Mouse (Mus musculus): ENCODE data around the gene Fgfr2. TPM values are rescaled to one million over a fixed set of nuclear protein-coding genes. Genes with fewer than 3 reads are reported as not detected.

Fgfr2 gene
- total RNA-seq, 2 experiments from 2014 or later: 44.0 to 52.8 TPM

DNA sequence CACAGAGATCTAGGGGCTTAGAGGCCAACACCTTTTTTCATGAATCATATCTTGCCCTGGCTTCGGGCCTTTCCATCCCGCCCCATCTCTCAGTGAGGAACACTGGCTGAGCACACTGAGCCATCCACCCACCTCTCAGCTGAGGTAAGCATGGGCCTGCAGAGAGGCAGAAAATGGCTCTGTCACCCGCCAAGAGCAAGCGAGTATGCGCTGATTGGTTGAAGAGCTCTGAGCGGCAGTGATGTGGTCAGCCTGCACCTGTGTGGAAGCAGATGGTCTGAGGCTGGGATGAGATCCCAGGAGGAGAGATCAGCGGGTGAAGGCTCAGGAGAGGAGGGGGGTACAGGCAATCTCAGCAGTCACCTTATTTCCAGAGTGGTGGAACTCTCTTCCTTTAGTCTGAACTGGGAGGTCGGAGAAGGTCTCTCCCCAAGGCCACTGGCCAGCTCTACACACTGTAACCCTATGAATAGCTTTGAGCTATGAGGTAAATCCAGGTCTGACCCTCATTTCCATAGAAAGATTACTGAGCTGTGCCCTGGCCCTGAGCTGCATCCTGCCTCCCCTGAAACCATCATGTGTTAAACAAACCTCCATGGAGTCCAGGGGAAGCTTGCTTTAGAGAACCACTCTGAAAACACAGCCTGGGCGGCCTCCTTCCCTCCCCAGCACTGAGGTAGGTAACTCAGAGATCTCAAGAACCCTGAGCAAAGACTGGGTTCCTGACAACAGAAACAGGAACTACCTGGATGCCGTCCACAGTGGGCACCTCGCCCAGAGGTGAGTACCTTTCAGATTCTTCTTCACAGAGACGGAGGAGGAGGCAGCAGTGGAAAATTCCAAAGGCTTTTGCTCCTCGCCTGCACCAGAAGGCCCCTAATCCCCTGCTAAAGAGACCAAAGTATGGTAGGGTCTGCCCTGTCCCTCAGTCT is 316.0 kb downstream of the Fgfr2 start:
- DNase-seq (ENCODE audit: low spot score in 2 of 2): peak; percentile 60 to 72

GRCm38 (mm10) chr7:132806286-132806685 is 316.9 kb downstream of the Fgfr2 start:
- no peak for DNase-seq (ENCODE audit: low spot score in 2 of 2)

- no peak for DNase-seq (ENCODE audit: low spot score in 2 of 2)
Measured at GRCm38 (mm10) chr7:132804951-132805350, 318.2 kb downstream of the Fgfr2 start.

DNA sequence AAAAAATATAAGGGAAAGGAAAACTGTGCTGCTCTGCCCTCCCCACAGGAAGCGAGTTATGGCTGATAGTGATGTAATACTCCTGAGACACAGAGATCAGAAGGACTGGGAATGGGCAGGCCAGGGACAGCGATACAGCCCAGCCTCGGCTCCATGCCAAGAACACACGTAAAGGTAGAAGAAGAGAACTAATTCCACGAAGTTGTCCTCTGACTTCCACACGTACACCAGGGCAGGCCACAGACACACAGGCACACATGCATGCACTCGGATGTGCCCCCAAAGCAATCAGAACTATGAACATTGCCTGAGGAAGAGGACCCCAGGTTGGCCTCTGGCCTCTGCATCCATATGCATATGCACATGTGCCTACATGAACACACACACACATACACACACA is 318.7 kb downstream of the Fgfr2 start:
- no peak for DNase-seq (ENCODE audit: low spot score in 2 of 2)

DNA sequence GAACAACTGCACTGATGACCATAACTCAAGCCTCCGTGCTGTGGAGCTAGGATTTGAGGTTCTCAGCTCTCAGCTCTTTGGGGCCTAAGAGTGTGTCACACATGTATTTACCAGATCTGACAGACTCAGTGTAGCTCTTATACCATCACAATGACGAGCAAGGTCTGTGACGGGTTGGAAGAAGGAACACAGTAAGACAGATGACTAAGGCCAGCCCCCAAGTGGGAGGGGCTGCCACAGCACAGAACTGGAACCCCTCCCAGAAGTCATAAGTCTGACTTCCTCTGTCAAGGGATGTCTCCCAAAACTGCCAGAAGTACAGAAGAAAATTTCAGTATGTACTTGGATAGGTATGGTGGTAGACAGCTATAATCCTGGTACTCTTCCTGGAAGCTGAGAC is 319.2 kb downstream of the Fgfr2 start:
- DNase-seq (ENCODE audit: low spot score in 2 of 2): no peak

- DNase-seq (ENCODE audit: low spot score in 2 of 2): no peak
Measured at GRCm38 (mm10) chr7:132803336-132803735, 319.8 kb downstream of the Fgfr2 start.

GRCm38 (mm10) chr7:132802691-132803090 is 320.5 kb downstream of the Fgfr2 start:
- no peak for DNase-seq (ENCODE audit: low spot score in 2 of 2)

- DNase-seq (ENCODE audit: low spot score in 2 of 2): no peak
Measured at GRCm38 (mm10) chr7:132802066-132802465, 321.1 kb downstream of the Fgfr2 start.

DNA sequence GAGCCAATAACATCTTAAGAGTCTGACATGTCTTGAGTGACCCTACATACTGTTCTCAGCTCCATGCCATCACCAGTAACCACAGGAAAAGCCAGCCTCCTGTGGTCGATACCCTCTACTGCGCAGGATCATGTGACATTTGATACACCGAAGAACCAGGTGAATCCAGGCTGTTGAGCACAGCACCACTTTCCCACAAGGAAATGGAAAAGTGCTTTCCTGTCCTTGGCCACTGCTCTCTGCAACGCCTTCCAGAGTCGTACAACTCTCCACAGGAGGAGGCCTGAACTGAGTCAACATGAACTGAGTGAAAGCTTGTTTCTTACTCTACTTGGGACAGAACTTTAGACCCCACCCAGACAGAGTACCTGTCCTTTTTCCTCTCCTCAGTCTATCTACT is 321.6 kb downstream of the Fgfr2 start:
- no peak for DNase-seq (ENCODE audit: low spot score in 2 of 2)

- DNase-seq (ENCODE audit: low spot score in 2 of 2): no peak
Measured at GRCm38 (mm10) chr7:132800868-132801267, 322.3 kb downstream of the Fgfr2 start.

DNA sequence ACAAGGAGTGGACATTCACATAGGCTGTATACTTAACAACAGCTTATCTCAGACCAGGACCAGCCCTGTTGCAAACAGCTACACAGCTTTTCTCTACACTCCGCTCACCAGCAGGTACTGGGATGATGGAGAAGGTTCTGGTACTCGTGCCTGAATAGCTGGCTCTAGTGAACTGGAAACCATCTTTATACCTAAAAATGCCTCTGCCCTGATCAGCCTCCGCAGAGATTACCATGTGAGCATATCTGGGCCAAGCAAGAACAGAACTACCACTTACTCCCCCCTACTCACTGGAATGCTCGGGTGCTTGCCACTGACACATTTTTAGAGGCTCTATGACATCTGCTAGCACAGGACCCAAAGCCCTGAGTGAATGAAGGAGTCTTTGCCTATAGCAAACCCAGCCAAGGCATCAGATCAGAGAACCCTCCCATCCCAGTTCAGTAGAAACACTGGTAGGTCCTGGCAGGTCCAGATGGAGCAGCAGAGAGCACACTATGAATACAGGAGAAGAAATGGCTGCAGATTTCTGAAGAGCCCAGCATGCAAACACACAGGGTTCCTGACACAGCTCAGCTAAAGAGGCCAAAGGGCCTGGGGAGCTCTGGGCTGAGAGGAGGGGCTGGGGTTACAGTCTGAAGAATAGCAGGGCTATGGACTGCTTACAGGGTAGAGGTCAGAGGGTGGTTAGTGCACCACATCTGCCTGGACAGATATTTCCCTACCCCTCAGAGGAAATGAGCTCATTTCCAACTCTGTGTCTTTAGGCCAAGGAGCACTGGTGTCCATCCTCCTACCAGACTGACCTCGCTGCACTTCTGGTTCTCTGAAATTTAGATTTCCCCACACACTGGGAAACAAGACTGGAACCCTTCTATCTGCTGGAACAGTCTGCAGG is 323.8 kb downstream of the Fgfr2 start:
- DNase-seq (ENCODE audit: low spot score in 2 of 2): no peak

GRCm38 (mm10) chr7:132795141-132795540 is 328.0 kb downstream of the Fgfr2 start:
- DNase-seq (ENCODE audit: low spot score in 2 of 2): no peak

DNA sequence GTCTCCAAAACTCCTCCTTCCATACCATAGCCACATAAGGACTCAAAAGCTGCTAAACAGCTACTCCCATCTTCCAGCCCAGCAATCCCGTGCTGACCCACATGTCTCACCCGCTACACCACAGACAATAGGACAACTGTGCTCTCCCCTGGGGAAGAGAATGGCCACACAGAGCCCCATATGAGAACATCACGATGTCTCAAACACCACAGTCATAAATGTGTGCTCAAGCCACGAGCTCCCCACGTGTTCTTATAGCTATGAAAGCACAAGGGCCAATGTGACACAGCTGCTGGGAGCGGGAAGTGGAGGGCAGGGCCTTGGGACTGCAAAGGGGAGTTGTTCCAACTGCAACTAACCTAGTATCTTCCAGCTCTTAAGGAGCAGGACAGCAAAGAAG is 329.7 kb downstream of the Fgfr2 start:
- no peak for DNase-seq (ENCODE audit: low spot score in 2 of 2)

GRCm38 (mm10) chr7:132790447-132791219 is 332.5 kb downstream of the Fgfr2 start:
- DNase-seq (ENCODE audit: low spot score in 2 of 2): no peak

- peak; percentile 86 to 91 for DNase-seq (ENCODE audit: low spot score in 2 of 2)
Measured at GRCm38 (mm10) chr7:132788826-132789225, 334.3 kb downstream of the Fgfr2 start.

DNA sequence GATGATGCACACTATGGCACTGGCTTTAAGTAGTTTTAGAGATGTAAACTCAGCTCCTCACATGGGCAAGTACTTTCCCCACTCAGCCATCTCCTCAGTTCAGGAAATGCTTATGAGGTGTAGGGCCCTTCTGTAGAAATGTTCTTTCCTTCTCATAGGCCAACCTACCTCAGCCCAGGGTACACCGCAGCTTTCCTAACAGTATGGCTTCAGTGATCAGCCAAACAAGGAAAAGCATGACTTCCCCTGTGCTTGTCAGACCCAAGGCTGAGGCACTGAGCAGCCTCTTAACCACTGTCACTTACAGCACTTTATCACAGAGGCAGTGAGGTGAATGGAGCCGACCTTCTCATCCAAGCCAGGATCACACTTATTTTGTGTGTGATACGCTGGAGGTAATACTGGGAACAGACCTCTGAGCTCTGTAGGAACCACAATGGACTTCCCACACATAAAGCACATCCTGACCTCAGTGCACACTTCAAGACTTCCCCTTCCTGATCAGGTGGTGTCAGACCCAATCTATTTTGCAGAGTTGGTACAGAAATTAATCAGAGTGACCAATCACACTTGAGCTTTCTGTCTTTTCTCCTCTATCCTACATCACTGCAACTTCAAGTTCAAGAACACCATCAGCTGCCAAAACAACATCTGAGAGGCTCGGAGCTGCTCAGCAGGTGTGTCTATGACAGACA is 335.5 kb downstream of the Fgfr2 start:
- DNase-seq (ENCODE audit: low spot score in 2 of 2): no peak

- DNase-seq (ENCODE audit: low spot score in 2 of 2): no peak
Measured at GRCm38 (mm10) chr7:132787022-132787421, 336.1 kb downstream of the Fgfr2 start.

DNA sequence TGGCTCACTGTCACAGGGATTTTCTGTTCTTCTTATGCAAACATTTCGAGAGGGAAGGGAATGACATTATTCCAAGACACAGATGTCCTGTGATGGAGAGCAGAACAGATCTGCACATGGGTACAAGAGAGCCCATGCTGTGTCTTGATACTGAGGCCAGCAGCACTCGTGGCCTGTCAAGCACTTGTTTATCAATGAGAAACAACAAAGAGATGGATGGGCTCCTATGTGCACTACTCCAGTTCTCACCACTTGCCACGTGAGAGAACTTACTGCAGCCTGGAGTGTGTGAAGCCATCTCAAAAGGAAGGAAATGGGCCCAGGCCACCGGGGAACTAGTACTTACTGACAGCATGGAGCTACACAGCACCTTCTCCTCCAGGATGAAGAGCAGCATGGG is 336.6 kb downstream of the Fgfr2 start:
- DNase-seq (ENCODE audit: low spot score in 2 of 2): no peak

GRCm38 (mm10) chr7:132786011-132786410 is 337.1 kb downstream of the Fgfr2 start:
- no peak for DNase-seq (ENCODE audit: low spot score in 2 of 2)

DNA sequence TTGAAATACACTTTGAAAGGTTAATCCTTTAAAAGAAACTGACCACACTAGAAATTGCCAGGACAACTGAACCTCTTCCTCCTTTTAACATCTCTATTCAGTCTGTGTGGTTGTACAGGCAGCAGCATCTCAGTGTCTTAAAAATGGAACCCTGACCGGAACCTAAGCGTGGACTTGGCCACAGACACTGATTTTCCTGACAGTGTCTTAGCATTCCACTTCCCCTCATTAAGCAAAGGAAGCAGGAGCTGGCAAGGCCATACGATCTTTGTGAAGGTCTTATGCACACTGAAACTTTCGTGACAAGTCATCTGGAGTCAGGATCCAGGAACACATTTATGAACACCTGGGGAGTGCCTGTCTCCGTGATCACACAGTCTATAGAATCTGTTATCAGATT is 339.0 kb downstream of the Fgfr2 start:
- DNase-seq (ENCODE audit: low spot score in 2 of 2): no peak

DNA sequence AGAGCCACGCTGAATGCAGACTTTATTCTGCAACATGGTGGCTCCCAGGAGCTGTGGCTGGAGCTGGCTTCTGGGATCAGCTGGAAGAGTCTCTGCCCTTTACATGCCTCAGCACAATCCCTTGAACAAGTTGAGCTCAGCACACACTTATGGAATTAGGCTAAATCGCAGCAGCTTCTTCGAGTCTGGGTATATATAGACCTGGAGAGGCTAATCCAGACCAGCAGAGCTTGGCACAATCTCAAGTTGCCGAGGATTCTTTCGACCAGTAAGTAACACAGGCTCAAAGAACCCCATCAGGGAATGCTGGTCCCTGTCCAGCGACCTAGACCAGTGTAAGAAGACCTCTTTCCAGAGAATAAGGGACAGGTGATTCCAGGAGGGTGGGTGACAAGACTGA is 341.3 kb downstream of the Fgfr2 start:
- DNase-seq (ENCODE audit: low spot score in 2 of 2): no peak

Measured in left cerebral cortex, adult 18-20 months (tissue).